Mouse (Mus musculus) telencephalon, adult 2 months (tissue): ENCODE results near the gene Myo3a.

Source experiments
- DNase-seq: peaks from one replicate; pipeline ENCODE4 v3.0.0-alpha.2; 2011; ENCODE audit warnings: low read depth, low spot score

The Myo3a gene

DNA sequence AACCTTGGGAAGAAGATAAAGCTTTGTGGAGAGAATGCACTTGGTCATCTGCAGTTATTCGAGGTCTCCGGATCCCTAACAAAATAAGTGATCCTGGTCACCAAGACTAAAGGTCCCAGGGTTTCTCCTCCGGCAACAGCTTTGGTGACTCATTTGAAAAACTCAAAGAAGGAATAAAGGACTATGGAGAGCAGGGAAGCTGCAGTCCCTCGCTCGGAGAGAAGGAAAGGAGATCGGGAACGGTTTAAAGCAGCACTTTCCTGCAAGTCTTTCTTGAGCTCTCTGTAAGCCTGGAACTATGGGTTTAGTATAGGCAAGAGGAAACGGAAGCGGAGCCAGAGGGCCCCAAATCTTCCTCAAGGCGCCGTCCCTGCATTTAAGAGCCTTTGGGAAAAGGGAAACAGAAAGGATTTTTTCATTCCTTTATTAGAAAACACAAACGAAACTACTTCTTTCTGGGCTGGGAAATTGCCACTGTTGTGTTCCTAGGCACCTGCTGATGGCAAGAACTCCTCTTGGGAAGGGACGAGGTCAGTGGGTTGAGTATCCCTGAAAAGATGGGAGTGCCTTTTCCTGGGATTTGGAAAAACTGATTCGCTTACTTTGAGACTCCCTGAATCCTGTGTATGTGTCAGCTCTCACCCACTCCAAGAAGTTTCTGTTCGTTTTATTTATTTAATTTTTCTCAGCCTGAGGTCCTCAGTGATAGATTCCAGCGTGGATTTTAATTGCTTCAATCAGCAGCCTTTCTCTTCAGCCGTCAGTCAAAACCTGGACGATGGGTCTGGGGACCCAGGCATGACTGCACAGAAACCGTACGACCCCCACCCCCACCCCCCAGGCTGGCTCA is 393.9 kb downstream of the Myo3a start:
- no peak for DNase-seq

DNA sequence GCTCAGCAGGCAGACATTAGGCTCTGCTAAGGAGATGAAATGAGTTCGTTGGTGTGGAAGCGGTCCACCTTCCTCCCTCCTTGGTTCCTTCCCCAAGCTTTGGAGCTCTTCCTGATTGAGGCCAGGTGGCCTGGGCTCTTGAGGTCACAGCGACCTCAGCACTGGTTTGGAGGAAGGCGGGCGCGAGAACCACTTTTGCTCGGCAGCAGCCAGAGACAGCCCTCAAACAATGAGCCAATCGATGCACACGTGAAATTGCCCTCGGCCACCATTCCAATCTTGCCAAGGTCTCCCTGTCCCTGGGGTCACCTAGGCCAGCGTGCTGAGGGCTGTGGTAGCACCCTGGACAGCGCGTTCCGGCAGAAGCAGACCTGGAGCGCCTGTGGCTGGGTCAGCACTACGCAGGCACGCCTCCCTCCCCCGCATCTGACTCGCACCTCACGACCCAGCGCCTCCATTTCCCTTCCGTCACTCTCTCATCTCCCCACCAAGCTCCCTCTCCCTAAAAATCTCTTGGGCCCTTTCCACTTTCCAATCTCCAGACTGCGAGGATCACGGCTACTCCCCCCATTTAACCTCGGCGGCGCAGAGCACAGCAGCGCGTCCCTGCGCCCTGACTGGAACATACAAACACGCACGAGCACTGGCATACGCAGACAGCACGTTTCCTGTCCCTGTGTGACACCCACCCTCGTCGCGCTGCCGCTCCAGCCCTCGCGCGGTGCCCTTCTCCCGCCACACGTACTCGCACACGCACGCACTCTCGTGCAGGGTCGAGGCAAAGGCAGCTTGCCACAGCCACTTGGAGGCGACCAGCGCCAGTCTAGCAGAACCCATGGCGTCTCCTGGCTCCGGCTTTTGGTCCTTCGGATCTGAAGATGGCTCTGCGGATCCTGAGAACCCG is 394.8 kb downstream of the Myo3a start, which contains the start of gene Gad2:
Gene Gad2 (plus strand): TSS at position 378 of the 904 bp plus-strand sequence.
- DNase-seq: no peak

DNA sequence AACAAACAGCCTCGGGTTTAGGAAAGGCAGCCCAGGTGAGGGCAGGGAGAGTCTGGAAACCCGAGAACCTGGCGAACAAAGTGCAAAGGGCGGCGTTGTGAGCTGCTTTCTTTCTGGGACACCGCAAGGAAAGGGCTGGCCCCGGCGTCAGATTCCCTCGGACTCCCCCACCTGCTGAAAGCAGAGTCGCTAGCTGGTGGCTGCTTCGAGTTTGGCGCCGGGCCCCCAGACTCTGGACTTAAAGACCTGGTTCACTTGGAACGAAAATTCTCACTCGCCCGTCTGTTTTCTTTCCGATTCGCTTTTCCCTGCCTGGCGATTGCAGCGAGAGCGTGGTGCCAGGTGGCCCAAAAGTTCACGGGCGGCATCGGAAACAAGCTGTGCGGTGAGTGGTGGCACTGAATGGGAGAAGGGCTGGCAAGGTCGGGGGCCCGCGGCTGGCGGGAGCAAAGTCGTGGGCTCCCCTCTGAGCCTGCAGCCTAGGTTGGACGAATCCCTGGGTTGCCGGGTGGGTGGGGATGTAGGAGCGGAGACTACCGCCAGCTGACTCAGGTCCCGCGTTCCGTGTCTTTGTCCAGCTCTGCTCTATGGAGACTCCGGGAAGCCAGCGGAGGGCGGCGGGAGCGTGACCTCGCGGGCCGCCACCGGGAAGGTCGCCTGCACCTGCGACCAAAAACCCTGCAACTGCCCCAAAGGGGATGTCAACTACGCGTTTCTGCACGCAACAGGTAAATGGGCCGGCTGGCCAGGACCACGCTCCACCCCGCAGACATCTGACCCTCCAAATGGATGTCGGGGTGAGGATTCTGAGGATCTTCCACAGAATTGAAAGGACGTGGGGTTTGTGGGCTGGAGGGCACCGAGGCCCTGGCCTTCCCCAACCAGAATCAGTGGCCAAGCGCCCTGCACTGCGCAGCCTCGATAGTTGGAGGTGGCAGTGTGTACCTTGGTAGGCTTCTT is 396.1 kb downstream of the Myo3a start:
- no peak for DNase-seq

DNA sequence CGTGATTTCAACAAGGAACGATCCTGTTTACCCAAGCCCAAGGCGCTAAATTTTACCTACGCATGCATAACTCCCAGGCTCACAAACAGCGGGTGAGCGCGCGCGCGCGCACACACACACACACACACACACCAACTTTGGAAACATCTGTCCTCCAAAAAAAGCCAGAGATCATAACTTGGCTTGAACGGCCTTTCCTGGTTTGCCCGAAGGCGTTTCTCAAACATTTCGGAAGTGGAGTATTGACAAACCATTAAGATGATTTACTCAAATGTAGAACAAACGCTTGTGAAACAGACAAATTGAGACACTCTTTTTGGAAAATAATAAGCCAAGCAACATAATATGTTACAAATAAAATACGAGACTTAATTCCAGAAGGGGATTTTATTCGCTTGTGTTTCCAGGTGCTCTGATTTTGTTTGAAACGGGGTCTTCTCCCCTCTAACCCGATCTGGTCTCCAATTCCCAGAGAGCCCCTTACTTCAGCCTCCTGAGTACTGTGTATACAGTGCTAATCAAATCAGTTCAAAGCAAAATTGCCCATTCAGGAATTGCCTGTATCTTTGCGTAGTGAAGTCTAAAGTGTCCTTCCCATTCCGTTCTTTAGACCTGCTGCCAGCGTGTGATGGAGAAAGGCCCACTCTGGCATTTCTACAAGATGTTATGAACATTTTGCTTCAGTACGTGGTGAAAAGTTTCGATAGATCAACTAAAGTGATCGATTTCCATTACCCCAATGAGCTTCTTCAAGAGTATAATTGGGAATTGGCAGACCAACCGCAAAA is 397.1 kb downstream of the Myo3a start:
- DNase-seq: no peak

DNA sequence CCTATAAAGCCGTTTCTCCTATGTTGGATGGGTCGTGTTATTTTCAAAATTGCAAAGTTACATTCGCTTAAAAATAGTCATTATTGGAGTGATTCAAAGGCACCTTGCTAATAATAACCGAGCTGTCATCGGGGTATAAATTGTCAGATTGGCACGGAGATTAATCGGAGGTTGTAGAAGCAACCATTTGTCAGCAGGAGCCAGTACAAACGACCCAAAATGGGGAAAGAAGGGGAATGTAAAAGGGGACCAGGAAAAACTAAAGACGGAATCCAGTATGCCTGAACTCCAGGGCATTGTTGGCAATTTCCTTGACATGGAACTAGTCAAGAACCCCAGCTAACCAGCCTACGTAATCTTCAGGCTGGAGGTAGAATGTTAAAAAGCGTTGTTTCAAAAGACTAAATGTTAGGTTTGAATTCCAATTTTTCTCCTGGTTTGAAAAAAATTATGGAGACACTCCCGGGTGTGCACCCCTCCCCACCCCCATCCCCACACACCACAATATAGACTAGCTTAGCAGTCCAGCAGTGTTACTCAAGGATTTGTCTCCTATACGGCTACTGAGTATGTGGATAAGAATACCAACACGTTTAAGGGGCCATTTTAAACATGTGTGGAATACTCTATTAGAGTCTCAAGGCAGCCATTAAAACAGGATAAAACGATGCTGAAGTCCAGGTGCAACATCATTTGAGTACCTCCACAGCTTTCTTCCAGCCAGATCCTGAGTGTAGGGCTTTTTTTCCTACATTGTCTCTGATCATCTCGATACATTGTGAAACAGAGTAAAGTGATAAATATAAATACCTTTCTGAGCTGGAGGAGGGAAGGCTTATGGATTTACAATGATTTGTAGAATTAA is 398.0 kb downstream of the Myo3a start:
- no peak for DNase-seq

DNA sequence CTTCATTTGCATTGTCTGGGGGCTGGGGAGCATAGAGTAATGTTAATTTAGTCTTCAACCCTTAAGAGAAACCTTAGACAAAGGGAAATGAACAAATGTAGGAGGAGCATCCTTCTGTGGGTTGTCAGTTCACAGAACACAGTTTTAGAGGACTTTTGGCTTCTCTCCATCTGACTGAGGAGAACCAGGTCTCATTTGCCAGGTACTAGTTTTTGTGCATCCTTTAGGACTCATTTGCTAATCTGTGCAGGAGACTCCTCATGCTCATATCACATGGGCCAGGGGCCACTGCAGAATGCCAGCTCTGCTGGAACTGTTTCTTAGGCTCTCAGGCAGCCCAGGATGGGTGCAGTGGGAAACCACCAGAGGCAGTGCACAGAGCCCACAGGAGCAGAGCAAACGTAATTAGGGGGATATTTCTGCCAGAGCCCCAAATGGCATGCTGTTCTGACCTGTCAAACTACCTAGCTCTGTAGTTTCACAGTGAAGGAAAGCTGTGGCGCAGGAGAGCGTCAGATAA is 399.9 kb downstream of the Myo3a start:
- DNase-seq: no peak

DNA sequence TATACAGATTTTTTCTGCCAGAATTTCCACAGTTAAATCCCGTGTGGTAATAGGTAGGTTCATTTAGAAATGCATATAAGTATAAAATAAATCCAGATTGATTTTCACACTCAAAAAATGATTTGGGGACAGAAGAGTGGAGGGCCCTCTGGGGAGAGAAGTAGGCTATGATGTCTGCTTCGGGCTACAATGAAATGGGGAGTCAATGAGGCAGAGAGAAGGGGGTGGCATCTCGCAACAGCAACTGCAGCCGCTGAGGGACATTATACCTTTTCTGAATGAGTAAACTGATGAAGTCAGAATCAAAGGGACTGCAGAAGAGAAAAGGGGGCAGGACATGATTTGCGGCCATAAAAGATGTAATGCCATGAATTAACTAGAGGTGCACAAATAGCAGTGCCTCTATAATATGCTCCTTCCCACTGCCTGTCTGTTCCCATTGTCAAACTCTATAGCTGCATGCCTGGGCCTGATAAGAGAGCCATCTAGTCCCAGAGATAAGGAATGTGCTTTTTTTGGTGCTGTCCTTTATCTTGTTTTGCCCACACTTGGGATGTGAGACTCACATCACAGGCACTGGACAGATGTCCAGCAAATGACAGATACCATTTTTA is 400.6 kb downstream of the Myo3a start:
- DNase-seq: no peak

DNA sequence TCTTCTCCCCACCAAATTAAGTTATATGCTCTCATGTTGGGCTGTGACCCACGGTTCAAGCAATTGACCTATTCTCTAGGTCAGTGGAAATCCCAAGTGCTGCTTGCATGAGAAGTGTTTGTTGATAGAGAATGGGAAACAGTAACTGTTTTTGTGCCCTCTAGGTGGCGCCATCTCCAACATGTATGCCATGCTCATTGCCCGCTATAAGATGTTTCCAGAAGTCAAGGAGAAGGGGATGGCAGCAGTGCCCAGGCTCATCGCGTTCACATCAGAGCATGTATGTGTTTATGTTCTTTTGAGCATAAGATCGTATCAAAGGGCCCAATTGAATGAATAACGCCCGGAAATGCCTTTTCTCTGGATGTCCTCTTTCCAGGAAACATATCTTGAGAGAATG is 407.5 kb downstream of the Myo3a start:
- no peak for DNase-seq

DNA sequence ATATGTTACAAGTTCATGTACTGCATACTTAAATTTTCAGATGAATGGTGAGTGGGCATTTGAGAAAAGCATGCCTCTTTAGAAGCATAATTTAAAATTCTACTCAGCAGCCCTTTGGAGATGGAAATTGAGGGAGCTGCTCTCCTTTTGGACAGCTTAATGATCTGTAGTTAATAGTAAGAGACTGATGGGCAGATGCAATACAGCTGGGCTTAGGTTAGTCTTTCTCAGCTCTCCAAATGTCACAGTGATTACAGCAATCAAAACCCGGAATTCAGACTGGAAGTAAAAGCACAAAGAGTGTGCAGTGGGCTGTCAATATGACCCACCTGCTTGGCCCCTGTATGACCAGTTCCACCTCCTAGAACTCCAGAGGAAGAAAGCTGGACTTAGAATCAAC is 418.8 kb downstream of the Myo3a start:
- DNase-seq: no peak

DNA sequence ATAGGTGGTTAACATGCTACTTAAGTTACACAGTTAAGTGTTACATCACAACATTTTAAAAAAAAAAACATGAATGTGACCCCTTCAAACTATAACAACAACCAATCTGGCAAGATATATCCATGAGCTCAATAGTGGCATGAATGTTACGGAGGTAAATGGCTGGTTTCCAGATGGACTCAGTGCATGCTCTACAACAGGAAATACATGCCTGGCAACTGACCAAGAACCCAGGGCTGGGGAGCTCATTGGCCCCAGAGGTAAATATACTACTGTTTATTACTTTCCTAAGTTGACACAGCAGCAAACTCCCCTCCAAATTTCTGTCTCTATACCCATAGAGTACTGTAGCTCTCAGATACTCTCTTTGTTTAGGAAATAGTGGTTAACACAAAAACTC is 421.1 kb downstream of the Myo3a start:
- no peak for DNase-seq

DNA sequence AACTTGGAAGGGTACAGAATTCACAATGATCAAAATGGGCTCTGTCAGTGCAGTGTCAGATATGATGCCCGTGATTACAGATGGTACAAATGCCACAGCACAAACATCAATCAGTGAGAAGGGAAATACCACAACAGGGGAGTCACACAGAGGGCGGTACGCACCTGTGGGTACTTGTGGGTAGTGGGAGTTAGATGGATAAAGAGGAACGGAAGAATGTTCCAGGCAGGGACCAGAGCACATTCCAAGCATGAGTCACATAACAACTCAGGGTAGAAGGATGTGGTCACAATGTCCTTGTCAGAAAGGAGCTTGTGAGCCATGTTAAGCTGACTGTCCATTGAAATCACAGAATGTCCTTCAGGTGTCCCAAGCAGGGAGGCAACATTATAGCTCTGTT is 424.5 kb downstream of the Myo3a start:
- no peak for DNase-seq

DNA sequence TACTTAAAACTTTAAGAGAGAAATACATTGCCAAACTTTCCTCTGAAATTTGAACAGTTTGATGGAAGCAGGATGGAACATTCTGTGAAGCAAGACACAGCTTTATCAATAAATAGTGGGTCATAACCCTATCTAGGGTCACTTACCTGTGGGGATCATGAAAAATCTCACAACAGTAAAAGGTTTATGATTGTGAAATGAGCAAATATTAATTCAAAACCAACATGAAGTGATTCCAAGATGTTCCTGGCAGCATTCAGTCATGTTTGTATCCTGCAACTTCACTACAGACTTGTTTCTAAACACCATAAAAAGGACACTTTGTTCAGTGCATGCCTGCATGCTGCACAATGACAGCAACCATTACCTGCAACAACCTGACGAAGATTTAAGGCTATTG is 436.4 kb downstream of the Myo3a start:
- no peak for DNase-seq
